Mouse (Mus musculus) CD8-positive naive resting alpha-beta T cell, adult 2 months (primary cell): ENCODE data around the gene Rpusd3.
A peak's percentile ranks its signal among the peaks of the same experiment; 100 is the strongest.

Experiments used
- DNase-seq, 2 experiments: peaks; one replicate each; pipeline ENCODE4 v3.0.0; 2022; ENCODE audit warnings: low read depth in 2 of 2, low spot score in 2 of 2

Rpusd3 gene

DNA sequence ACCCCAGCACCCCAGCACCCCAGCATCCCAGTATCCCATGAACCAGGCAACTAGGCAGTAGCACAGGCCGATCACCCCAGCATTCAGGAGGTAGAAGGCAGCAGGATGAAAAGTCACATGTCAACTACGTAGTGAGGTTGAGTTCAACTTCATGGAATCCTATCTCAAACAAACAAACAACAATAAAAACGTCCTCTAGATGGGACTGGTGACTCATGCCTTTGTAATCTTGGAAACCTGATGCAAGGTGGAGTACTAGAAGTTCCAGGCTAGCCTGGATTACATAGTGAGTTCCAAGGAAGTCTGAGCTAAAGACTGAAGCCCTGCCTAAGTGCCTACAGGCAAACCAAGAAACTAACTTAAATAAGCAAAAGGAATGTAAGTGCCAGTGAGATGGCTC lies 11.7 kb upstream of the Rpusd3 start:
- no peak for DNase-seq

- DNase-seq: no peak
Measured at GRCm38 (mm10) chr6:113429965-113430364, 10.8 kb upstream of the Rpusd3 start.

DNA sequence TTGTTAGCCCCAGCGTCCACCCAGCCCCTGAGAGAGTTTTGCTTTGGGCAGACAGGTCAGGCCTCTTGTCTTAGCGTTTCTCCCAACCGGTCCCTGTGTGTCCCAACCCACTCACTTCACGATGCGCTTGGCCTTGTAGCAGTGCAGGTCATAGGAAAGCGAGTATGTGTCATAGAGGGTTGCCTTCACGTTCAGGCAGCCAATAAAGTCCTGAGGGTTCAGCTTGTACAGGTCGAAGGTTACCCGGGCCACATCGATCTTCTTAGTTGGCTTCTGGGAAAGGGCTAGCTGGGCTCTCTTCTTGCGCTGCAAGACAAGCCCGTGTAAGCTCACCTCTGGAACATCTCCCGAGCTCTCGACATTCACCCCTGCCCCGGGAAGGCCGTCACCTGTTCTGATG lies 8.9 kb upstream of the Rpusd3 start:
- no peak for DNase-seq

DNA sequence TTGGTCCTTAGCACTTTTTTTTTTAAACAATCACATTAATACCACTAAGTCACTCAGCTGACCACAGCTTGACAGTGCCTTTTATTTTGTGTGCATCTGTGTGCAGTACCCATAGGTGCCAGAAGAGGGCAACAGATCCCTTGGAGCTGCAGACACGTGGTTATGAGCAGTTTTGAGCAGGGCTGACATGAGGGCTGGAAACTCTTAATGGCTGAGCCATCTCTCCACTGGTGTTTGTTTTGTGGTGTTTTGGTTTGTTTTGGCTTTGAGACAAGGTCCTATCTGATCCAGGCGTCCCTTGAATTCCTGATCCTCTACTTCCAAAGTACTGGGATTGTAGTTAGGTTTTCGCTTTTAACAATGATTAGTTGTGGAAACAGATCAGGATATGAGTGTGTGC lies 8.3 kb upstream of the Rpusd3 start:
- peak; percentile 40 to 49 for DNase-seq

- DNase-seq: no peak
Measured at GRCm38 (mm10) chr6:113426696-113427095, 7.6 kb upstream of the Rpusd3 start.

DNA sequence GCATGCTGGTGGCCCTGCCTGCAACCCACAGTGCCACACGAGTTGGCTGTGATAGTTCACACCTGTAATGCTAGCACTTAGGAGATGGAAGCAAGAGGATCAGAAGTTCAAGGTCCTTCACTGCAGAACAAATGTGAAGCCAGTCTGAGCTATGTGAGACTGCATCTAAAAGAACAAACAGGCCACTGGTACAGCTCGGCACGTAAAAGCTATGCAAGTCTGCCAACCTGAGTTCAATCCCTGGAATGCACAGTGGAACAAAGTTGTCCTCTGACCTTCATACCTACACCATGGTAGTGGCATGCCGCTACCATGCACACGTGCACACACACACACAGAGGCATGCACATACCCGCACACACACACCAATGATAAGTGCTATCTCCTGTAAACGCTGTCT lies 5.0 kb upstream of the Rpusd3 start:
- no peak for DNase-seq

DNA sequence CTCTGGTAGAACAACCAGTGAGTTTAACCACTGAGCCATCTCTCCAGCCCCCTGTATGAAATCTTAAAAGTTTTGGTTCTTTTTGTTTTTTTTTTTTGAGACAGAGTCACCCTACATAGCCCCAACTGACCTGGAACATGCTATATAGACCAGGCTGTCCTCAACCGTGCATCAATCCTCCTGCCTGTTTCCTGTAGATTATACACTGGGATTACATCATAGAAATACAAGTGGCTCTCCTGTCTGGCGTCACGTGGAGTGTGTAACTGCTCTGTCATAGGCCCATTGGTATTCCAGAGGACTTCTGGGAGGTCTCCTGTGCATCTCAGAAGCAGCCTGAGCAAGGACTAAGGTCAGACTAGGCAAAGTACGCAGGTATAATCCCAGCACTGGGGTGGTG lies 3.9 kb upstream of the Rpusd3 start:
- DNase-seq: no peak

DNA sequence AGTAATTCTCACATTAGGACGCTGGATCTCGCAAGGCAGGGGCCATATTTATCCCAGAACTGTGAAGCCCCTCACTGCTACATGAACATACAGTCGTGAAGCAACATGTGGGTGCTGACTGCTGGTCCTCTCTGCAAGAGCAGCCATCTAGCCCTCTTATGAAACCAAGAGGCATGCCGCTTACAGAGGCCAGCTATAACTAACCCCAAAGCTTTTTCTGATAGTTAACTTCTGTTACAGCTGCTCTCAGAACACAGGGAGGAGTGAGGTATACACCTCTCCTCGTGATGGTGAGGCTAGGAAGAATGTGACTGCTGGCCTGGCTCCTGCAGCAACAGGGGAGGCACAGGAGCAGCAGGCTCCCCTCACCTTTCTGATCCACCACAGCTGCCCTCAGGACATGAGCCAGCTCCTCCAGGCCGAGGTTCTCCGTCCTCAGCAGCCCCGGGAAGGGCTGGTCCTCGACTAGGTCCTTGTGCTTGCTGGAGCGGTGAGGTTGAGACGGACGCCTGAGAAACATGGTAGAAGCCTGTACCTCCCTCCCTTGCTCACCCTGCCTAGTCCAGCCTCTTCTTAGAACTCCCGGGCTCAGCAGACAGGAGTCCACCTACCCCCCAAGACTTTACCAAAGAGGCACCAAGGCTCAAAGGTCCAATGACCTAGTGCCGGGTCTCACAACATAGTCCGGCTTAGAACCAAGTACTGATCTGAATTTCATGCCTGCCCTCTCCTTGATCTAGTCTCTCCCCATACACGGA lies 520 bp downstream of the Rpusd3 start:
- DNase-seq: no peak

DNA sequence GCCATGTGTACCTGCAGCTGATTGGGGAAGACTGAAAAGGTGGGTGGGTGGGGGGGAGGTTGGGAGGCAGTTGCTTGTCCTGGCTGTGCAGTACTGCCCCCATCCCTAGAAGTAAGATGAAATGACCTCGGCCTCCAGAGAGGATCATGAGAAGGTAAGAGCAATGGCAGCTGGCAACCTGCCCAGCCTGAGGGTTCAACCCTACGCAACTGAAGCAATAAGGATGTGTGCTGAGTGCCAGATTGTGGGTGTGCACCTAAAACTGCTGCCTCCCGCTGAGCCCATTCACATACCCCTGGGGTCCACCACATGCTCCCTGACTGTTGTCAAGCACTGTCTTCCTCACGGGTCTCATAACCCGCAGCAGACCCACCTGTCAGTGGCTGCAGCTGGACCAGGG lies 2.7 kb downstream of the Rpusd3 start:
- no peak for DNase-seq

GRCm38 (mm10) chr6:113410001-113410400 lies 9.1 kb downstream of the Rpusd3 start:
- DNase-seq: no peak

DNA sequence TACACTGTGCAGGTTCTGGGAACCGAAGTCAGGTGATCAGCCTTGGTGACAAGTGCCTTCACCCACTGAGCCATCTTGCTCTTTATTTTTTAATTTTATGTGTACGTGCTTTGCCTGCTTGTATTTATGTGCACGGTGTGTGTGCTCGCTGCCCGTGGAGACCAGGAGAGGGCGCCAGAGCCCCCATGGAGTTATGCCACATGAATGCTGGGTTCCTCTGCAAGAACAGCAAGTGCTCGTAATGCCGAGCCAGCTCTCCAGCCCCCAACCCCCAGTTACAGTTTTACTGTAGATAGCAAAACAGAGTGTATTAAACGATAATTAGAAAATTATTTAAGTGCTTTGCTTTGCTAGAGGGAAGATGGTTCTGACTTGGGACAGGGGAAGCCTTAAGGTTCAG lies 12.5 kb downstream of the Rpusd3 start:
- no peak for DNase-seq

DNA sequence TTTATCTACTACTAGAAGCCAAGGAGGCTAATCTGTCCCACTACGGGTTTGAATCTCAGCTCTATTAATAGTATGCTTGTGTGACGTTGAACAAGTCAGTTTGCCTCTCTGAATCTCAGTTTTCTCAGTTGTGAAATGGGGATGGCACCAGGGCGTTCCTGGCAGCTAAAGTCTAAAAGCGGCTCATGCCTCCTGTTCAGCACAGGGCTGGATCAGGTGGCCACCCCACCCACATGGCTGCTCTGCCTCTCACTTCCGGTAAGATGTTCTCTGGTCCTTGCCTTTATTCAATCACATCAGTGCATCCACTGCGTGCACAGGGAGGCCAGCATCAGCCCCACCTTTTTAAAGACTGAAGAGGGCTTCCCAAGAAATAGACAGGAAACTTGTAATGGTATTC lies 13.7 kb downstream of the Rpusd3 start:
- no peak for DNase-seq

GRCm38 (mm10) chr6:113404649-113405448 lies 14.3 kb downstream of the Rpusd3 start:
- DNase-seq: no peak

GRCm38 (mm10) chr6:113402094-113402493 lies 17.0 kb downstream of the Rpusd3 start:
- no peak for DNase-seq

DNA sequence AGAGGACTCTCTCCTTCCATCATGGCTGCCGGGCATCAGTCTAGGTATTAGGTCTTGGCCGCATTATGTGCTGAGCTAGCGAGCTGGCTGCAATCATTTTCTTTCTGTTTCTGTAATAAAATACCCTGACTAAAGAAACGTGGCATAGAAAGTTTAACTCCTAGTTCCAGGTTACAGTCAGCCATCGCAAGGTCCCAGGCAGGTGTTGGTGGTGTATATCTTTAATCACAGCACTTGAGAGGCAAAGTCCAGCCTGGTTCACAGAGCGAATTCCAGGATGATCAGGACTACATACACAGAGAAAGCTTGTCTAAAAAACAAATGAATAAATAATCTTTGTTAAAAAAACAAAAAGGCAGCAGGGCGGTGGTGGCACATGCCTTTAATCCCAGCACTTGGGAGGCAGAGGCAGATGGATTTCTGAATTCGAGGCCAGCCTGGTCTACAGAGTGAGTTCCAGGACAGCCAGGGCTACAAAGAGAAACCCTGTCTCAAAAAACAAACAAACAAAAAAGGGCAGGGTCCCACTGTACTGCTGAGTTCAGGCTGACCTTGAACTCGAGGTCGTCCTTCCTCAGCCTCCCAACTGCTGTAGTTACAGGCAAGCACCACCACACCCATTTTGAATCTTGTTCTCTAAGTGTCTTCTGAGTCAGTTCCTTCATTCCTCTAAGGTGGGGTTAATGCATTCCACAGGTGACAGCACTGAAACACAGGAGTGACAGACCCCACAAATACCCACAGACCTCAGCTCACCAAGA lies 22.7 kb downstream of the Rpusd3 start:
- DNase-seq: no peak

DNA sequence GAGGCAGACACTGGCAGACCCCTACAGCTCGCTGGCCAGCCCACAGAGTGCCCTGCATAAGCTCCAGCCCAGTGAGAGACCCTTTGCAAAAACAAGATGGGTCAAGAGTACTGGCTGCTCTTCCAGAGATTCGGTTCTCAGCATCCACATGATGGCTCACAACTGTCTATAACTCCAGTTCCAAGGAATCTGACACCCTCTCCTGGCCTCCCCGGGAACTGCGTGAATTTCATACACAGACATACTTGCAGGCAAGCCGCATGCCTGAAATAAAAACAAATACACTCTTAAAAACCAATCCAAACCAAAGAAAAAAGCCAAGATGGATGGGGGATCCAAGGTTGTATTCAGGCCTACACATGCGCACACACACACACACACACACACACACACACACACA lies 23.6 kb downstream of the Rpusd3 start:
- no peak for DNase-seq

DNA sequence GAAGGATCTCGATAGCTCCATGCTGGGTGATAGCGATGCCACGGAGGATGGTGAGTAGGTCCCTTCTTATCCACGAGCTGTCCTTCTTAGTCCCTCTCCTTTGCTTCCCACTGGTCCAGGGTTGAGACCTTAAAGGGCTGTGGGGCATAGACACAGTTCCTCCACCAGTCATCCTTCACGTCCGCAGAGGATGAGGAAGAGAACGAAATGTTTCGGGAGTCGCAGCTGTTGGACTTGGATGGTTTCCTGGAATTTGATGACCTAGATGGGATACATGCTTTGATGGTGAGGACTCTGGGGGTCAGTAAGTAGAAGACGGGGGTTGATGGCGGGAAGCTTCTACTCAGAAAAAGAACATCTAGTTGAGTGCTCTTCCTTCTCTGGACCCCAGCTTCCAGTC lies 24.3 kb downstream of the Rpusd3 start:
- no peak for DNase-seq

DNA sequence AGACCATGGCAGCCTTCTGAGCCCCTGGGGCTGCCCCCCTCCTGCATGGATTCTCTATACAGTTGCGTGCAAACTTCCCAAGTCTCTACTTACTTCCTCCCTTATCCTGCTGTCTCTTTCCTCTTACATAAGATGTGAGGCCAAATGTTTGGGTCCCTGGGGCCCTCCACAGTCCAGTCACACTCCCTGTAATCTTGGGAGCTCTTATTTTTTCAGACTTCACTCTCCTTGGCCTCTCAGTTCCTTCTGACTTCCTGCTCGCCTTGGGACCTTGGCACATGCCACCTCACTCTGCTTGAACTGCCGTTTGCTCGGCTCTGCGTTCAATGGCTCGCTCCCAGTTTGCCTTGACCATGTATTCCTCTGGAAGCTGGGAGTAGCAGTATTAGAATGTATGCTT lies 25.2 kb downstream of the Rpusd3 start:
- no peak for DNase-seq

- DNase-seq: no peak
Measured at GRCm38 (mm10) chr6:113392387-113393071, 26.6 kb downstream of the Rpusd3 start.

DNA sequence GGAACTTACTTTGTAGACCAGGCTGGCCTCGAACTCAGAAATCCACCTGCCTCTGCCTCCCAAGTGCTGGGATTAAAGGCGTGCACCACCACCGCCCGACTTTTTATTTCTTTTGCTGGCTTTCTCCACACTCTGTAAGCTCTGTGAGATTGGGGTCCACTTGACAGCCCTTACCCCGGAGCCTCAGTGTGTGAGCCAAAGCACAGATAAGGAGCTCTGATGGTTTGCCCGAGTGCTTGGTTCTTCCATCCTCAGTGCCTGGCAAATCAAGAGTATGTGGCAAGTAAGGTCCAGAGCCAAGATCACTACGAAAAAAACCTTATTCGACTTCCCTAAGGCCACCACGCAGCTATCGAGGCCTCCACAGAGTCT lies 27.1 kb downstream of the Rpusd3 start:
- no peak for DNase-seq

GRCm38 (mm10) chr6:113390715-113391114 lies 28.4 kb downstream of the Rpusd3 start:
- DNase-seq: no peak
